Mouse (Mus musculus) lung, postnatal 0 days (tissue): ENCODE measurements around the gene Tex22.

Experiments used
- CTCF ChIP-seq: IDR thresholded peaks from 2 replicates; pipeline ENCODE4 v1.5.1; 2016; ENCODE audit warnings: antibody characterized with exemption, mild to moderate bottlenecking
- EP300 ChIP-seq: IDR thresholded peaks from 2 replicates; pipeline ENCODE4 v1.6.1; 2016; ENCODE audit warnings: antibody characterized with exemption, mild to moderate bottlenecking, control low read depth

DNA sequence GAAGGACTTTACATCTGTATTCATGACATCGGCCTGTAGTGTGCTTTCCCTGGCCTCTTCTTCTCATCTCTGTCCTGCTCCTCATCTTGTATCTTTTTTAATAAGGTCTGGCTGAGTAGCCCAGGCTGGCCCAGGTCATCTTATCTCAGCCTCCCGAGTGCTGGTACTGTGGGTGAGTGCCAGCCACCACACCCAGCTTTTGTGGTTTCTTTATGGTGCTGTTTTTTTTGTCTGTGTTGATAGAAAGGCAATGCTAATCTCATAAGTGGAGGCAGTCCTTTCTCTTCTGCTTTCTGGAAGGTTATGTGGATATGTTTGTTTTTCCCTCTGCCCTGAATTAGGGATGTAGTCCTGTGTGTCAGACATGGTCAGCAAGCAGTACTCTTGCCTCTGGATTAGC is 31.8 kb upstream of the Tex22 start:
- TF ChIP-seq CTCF, result no peak
- no peak for TF ChIP-seq EP300
